Mouse (Mus musculus) common myeloid progenitor, adult 5-6 weeks (primary cell): ENCODE results near the gene S100a11. TPM values are rescaled to one million over a fixed set of nuclear protein-coding genes. Genes with fewer than 3 reads are reported as not detected.
A peak's percentile ranks its signal among the peaks of the same experiment; 100 is the strongest.
"Not testable (repeated sequence)": the region's sequence is repeated elsewhere in the genome, so short reads cannot be mapped to it uniquely, and the experiment has no call there.

ENCODE experiments used
- ATAC-seq: replicated peaks from 2 replicates; pipeline ENCODE4 v1.8.0; 2016; ENCODE audit warnings: low read depth, mild to moderate bottlenecking, moderate TSS enrichment, inconsistent platforms; ENCODE audit not compliant: poor library complexity, severe bottlenecking
- total RNA-seq: library from RNA; stranded (forward); fragments of 200-1000, 187-1606 nt; gene quantifications from 2 replicates; pipeline ENCODE4 v1.2.3, GENCODE M21; 2017

S100a11 gene
- total RNA-seq: 45.4 and 46.0 TPM in 2 replicates

GRCm38 (mm10) chr3:93520330-93521193 lies at the start of gene S100a11:
Gene S100a11, plus strand, starts transcription at chr3:93520488.
- ATAC-seq: peak; percentile 73

- no peak for ATAC-seq
These were observed 40.2 kb upstream of the S100a11 start for GRCm38 (mm10) chr3:93480053-93480452.

- no peak for ATAC-seq
These were observed 38.2 kb upstream of the S100a11 start for GRCm38 (mm10) chr3:93481982-93482616.

- ATAC-seq: no peak
These were observed 34.7 kb upstream of the S100a11 start for GRCm38 (mm10) chr3:93485611-93486010.

GRCm38 (mm10) chr3:93488541-93488940 lies 31.7 kb upstream of the S100a11 start:
- ATAC-seq: no peak

- ATAC-seq: no peak
These were observed 28.1 kb upstream of the S100a11 start for GRCm38 (mm10) chr3:93492176-93492575.

GRCm38 (mm10) chr3:93493992-93494391 lies 26.3 kb upstream of the S100a11 start:
- ATAC-seq: peak; percentile 99

GRCm38 (mm10) chr3:93494774-93495173 lies 25.5 kb upstream of the S100a11 start:
- not testable (repeated sequence) for ATAC-seq

GRCm38 (mm10) chr3:93497131-93497530 lies 23.2 kb upstream of the S100a11 start:
- ATAC-seq: no peak

GRCm38 (mm10) chr3:93499129-93499528 lies 21.2 kb upstream of the S100a11 start:
- ATAC-seq: no peak

- no peak for ATAC-seq
These were observed 15.6 kb upstream of the S100a11 start for GRCm38 (mm10) chr3:93504536-93505189.

GRCm38 (mm10) chr3:93505960-93506863 lies 14.1 kb upstream of the S100a11 start:
- peak; percentile 97 for ATAC-seq

GRCm38 (mm10) chr3:93506881-93507325 lies 13.4 kb upstream of the S100a11 start:
- ATAC-seq: no peak

GRCm38 (mm10) chr3:93509301-93509700 lies 11.0 kb upstream of the S100a11 start:
- ATAC-seq: no peak

GRCm38 (mm10) chr3:93511036-93511435 lies 9.3 kb upstream of the S100a11 start:
- no peak for ATAC-seq

GRCm38 (mm10) chr3:93511801-93512200 lies 8.5 kb upstream of the S100a11 start:
- no peak for ATAC-seq

- no peak for ATAC-seq
These were observed 7.7 kb upstream of the S100a11 start for GRCm38 (mm10) chr3:93512386-93513101.

- ATAC-seq: no peak
These were observed 5.7 kb upstream of the S100a11 start for GRCm38 (mm10) chr3:93514628-93515027.

GRCm38 (mm10) chr3:93517343-93517742 lies 2.9 kb upstream of the S100a11 start:
- ATAC-seq: no peak
